Mouse (Mus musculus) kidney, embryonic 14.5 days (tissue): ENCODE measurements around the gene Eya2. TPM values are rescaled to one million over a fixed set of nuclear protein-coding genes. Genes with fewer than 3 reads are reported as not detected.
A peak's percentile ranks its signal among the peaks of the same experiment; 100 is the strongest.

Experiments used
- ATAC-seq: fragments of 200-750 bp; cut with Nextera tagmentation; 2 replicates; pipeline ENCODE4 v1.8.0; 2017; ENCODE audit warnings: moderate number of reproducible peaks, mild to moderate bottlenecking, moderate TSS enrichment, moderate library complexity; ENCODE audit not compliant: low FRiP score, low TSS enrichment
- H3K27ac ChIP-seq: fragments of 300-500 bp; sonication (generic); 2 replicates; pipeline ENCODE4 v1.5.1; 2014; ENCODE audit warnings: low read depth, mild to moderate bottlenecking, low read length, moderate library complexity, mixed read lengths
- H3K27me3 ChIP-seq: fragments of 300-500 bp; sonication (generic); 2 replicates; pipeline ENCODE4 v1.6.1; 2014; ENCODE audit warnings: mild to moderate bottlenecking, low read length; ENCODE audit not compliant: control insufficient read depth, insufficient read depth
- H3K36me3 ChIP-seq: fragments of 300-500 bp; sonication (generic); 2 replicates; pipeline ENCODE4 v1.6.1; 2014; ENCODE audit warnings: low read length, mixed read lengths; ENCODE audit not compliant: control insufficient read depth, insufficient read depth
- H3K4me1 ChIP-seq: fragments of 300-500 bp; sonication (generic); 2 replicates; pipeline ENCODE4 v1.6.1; 2014; ENCODE audit warnings: low read length, mixed read lengths; ENCODE audit not compliant: control insufficient read depth, insufficient read depth
- H3K4me2 ChIP-seq: fragments of 300-500 bp; sonication (generic); replicated peaks from 2 replicates; pipeline ENCODE4 v1.6.1; 2014; ENCODE audit warnings: low read depth, mild to moderate bottlenecking, low read length
- H3K4me3 ChIP-seq: fragments of 300-500 bp; sonication (generic); 2 replicates; pipeline ENCODE4 v1.5.1; 2014; ENCODE audit warnings: mild to moderate bottlenecking, low read length
- H3K9ac ChIP-seq: fragments of 300-500 bp; sonication (generic); 2 replicates; pipeline ENCODE4 v1.6.1; 2014; ENCODE audit warnings: low read depth, mild to moderate bottlenecking, low read length, moderate library complexity
- H3K9me3 ChIP-seq: fragments of 300-500 bp; sonication (generic); 2 replicates; pipeline ENCODE4 v1.6.1; 2016; ENCODE audit warnings: low read length; ENCODE audit not compliant: control insufficient read depth
- WGBS: fragments of 180-500 bp; shearing (Covaris S2); extraction: QIAGEN DNeasy Blood & Tissue Kit; methylation state at CpG from one replicate; pipeline ENCODE4 v1.1.7; 2014; 5-methylcytosine and 5-hydroxymethylcytosine counted together
- polyA plus RNA-seq: library from polyadenylated mRNA; unstranded; fragments of >200 nt; fragmentation: Nextera tagmentation; extraction: Ambion mirVana; gene quantifications from 2 replicates; pipeline ENCODE4 v1.2.1, GENCODE M21; 2014

Gene Eya2
- polyA plus RNA-seq, 1 experiment from 2014 or later = 10.4 TPM

- Histone ChIP-seq H3K4me1 (no peaks in the 10 kb centered on the region; the same call in 1 of the 2 replicates), H3K4me2 (no peak overlapping the region), H3K9me3 (no peaks in the 10 kb centered on the region), H3K9ac (no peak overlapping the region), H3K36me3 (no peaks in the 10 kb centered on the region), H3K27ac (no peak overlapping the region), H3K4me3 (no peak overlapping the region), H3K27me3 (no peaks in the 10 kb centered on the region)
- no peak for ATAC-seq
- WGBS = 90% methylated on average over 7 of the region's 7 CpGs
Measured at GRCm38 (mm10) chr2:165663266-165663665, 68.4 kb downstream of the Eya2 start.

- no peaks in the 10 kb centered on the region for H3K9me3 ChIP-seq
- no peak overlapping the region for H3K9ac ChIP-seq
- H3K27ac ChIP-seq = no peak overlapping the region
- no peaks in the 10 kb centered on the region for H3K36me3 ChIP-seq
- H3K4me3 ChIP-seq = no peak overlapping the region
- no peak overlapping the region for H3K4me2 ChIP-seq
- WGBS = 86% methylated on average over 7 of the region's 7 CpGs
- no peaks in the 10 kb centered on the region for H3K27me3 ChIP-seq
- no peak for ATAC-seq
- H3K4me1 ChIP-seq = no peaks in the 10 kb centered on the region; the same call in 1 of the 2 replicates
Measured at GRCm38 (mm10) chr2:165664648-165665047, 69.8 kb downstream of the Eya2 start.

- Histone ChIP-seq H3K27ac (no peak overlapping the region), H3K27me3 (no peaks in the 10 kb centered on the region), H3K4me2 (no peak overlapping the region), H3K9me3 (no peaks in the 10 kb centered on the region), H3K9ac (no peak overlapping the region), H3K4me1 (no peaks in the 10 kb centered on the region), H3K4me3 (no peak overlapping the region), H3K36me3 (no peaks in the 10 kb centered on the region)
- 58% methylated on average over 5 of the region's 5 CpGs for WGBS
- no peak for ATAC-seq
Measured at GRCm38 (mm10) chr2:165665176-165665575, 70.3 kb downstream of the Eya2 start.

GRCm38 (mm10) chr2:165667096-165667495 lies 72.3 kb downstream of the Eya2 start:
- Histone ChIP-seq H3K4me2 (no peak overlapping the region), H3K9ac (no peak overlapping the region), H3K36me3 (no peaks in the 10 kb centered on the region), H3K27me3 (no peaks in the 10 kb centered on the region), H3K4me3 (no peak overlapping the region), H3K4me1 (no peaks in the 10 kb centered on the region), H3K9me3 (no peaks in the 10 kb centered on the region), H3K27ac (no peak overlapping the region)
- ATAC-seq = no peak
- WGBS = 69% methylated on average over 2 of the region's 2 CpGs

GRCm38 (mm10) chr2:165682719-165683118 lies 87.9 kb downstream of the Eya2 start:
- no peaks in the 10 kb centered on the region for H3K9me3 ChIP-seq
- no peak overlapping the region for H3K9ac ChIP-seq
- 55% methylated on average over 5 of the region's 6 CpGs for WGBS
- no peaks in the 10 kb centered on the region for H3K36me3 ChIP-seq
- H3K4me3 ChIP-seq = no peak overlapping the region
- ATAC-seq = no peak
- H3K4me2 ChIP-seq = no peak overlapping the region
- H3K27ac ChIP-seq = no peak overlapping the region
- H3K27me3 ChIP-seq = no peaks in the 10 kb centered on the region
- H3K4me1 ChIP-seq = peaks cover 3% of the 10 kb centered on the region; the same call in 1 of the 2 replicates

- H3K9me3 ChIP-seq = no peaks in the 10 kb centered on the region
- no peak overlapping the region for H3K4me2 ChIP-seq
- no peak overlapping the region for H3K4me3 ChIP-seq
- no peak for ATAC-seq
- 31% methylated on average over 8 of the region's 8 CpGs for WGBS
- H3K4me1 ChIP-seq = peaks cover 3% of the 10 kb centered on the region; the same call in 1 of the 2 replicates
- no peaks in the 10 kb centered on the region for H3K36me3 ChIP-seq
- H3K9ac ChIP-seq = no peak overlapping the region
- no peak overlapping the region for H3K27ac ChIP-seq
- no peaks in the 10 kb centered on the region for H3K27me3 ChIP-seq
Measured at GRCm38 (mm10) chr2:165687516-165687915, 92.7 kb downstream of the Eya2 start.

GRCm38 (mm10) chr2:165688896-165689295 lies 94.1 kb downstream of the Eya2 start:
- Histone ChIP-seq H3K9me3 (no peaks in the 10 kb centered on the region), H3K36me3 (no peaks in the 10 kb centered on the region), H3K4me1 (no peaks in the 10 kb centered on the region), H3K4me2 (no peak overlapping the region), H3K4me3 (no peak overlapping the region), H3K27ac (no peak overlapping the region), H3K27me3 (no peaks in the 10 kb centered on the region), H3K9ac (no peak overlapping the region)
- WGBS = 89% methylated on average over 4 of the region's 4 CpGs
- no peak for ATAC-seq

GRCm38 (mm10) chr2:165691016-165691415 lies 96.2 kb downstream of the Eya2 start:
- H3K4me2 ChIP-seq = no peak overlapping the region
- no peaks in the 10 kb centered on the region for H3K27me3 ChIP-seq
- no peaks in the 10 kb centered on the region for H3K36me3 ChIP-seq
- WGBS = 87% methylated on average over 3 of the region's 3 CpGs
- H3K27ac ChIP-seq = no peak overlapping the region
- no peak overlapping the region for H3K4me3 ChIP-seq
- no peak for ATAC-seq
- H3K9ac ChIP-seq = no peak overlapping the region
- H3K4me1 ChIP-seq = no peaks in the 10 kb centered on the region
- H3K9me3 ChIP-seq = no peaks in the 10 kb centered on the region

GRCm38 (mm10) chr2:165692944-165693660 lies 98.3 kb downstream of the Eya2 start:
- Histone ChIP-seq H3K27ac (no peak overlapping the region), H3K4me3 (no peak overlapping the region), H3K9ac (no peak overlapping the region), H3K4me2 (no peak overlapping the region), H3K36me3 (no peaks in the 10 kb centered on the region), H3K4me1 (no peaks in the 10 kb centered on the region), H3K27me3 (no peaks in the 10 kb centered on the region), H3K9me3 (no peaks in the 10 kb centered on the region)
- 56% methylated on average over 4 of the region's 4 CpGs for WGBS
- ATAC-seq = peak; percentile 46; the same call in 1 of the 2 replicates
